Mouse (Mus musculus): Measurements from ENCODE around the gene Tbc1d32. TPM values are rescaled to one million over a fixed set of nuclear protein-coding genes. Genes with fewer than 3 reads are reported as not detected.

Gene Tbc1d32
- 1.8 TPM for polyA plus RNA-seq (2017; shearing (Covaris generic))

DNA sequence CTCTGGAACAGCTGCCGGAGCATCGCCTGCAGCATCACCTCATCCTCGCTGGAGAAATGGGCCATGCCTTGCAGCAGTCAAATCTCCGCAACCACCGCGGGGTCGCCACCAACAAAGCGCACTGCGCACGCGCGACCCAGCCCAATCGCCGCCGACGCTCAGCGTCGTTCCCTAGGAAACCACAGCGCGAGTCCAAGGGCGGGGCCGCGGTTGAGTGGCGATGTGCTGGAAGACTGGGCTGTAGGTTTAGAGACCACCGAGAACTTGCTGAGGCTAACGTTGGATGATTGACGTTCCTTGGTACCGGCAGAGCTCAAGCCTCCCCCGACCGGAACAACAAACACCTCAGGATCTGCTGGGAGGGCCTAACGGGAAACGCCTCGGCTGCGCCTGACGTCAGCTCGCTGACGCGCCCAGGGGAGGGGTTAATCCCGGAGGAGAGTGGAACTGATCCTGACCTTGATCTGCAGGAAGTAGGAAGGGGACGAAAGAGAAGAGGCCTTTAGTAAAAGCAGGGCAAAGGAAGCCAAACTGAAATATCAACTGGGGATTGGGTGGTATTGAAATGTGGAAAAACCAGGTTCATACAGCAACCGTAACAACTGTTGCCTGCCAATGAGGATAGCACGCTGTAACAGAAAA is at the start of gene Tbc1d32:
Gene Tbc1d32 (minus strand): TSS at position 122 of the 642 bp plus-strand sequence.

GRCm38 (mm10) chr10:56106333-56106995 is 122.0 kb downstream of the Tbc1d32 start, which contains the start of gene Msl3l2:
TSS of gene Msl3l2 (plus strand) at chr10:56106917.

Other genes with a start within 250 kb of the Tbc1d32 start
- 2.2 TPM for gene Msl3l2, start 121.8 kb downstream of the Tbc1d32 start, polyA plus RNA-seq (2017; shearing (Covaris generic))
- 0.27 TPM for gene Gja1, start 148.6 kb upstream of the Tbc1d32 start, polyA plus RNA-seq (2017; shearing (Covaris generic))